Mouse (Mus musculus): ENCODE data around the gene Olfr1061. TPM values are rescaled to one million over a fixed set of nuclear protein-coding genes. Genes with fewer than 3 reads are reported as not detected.

Gene Olfr1061
- polyA plus RNA-seq (2017; shearing (Covaris generic)), result not detected

DNA sequence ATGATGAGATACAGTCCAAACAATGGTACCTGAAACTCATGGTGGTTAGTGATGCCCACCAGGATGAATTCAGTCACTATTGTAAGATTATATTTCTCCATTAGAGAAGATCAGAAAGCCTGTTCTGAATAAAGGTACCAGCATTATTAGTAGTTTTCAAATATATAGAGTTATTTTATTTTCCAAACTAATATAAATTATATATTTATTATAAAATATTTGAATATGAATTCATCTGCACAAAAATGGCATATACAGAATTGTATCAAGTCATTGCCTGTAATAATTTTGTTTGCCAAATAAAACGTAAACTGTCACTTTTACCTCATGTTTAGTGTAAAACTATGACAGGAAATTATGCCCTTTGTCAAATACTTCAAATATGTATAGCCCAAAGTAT is at the start of gene Olfr1061:
Olfr1061 (minus strand) TSS at position 101 of the 400 bp plus-strand sequence.

DNA sequence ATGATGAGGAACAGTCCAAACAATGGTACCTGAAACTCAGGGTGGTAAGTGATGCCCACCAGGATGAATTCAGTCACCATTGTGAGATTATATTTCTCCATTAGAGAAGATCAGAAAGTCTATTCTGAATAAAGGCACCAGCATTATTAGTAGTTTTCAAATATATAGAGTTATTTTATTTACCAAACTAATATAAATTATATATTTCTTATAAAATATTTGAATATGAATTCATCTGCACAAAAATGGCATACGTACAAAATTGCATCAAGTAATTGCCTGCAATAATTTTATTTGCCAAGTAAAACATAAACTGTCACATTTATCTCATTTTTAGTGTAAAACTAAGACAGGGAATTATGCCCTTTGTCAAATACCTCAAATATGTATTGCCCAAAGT is 42.3 kb upstream of the Olfr1061 start, which contains the start of gene Olfr1066:
Olfr1066 (minus strand) TSS at position 101 of the 400 bp plus-strand sequence.

DNA sequence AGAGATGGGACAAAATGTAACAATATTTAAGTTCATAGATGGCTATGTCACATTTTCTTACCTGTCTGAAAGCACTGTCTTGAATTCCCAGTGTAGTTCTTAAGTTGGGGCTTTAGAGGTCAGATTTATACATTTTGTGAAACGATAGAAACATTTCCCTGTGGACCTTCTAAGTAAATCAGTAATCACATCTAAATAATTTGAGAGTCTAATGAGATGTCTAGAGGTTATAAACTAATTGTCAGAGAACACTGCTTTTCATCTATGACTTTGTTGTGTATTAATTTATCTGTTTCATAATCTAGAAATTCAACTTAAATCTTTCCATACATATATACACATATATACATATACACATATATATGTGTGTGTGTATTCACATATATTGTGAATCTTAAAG is 36.6 kb upstream of the Olfr1061 start, which contains the start of gene Olfr1065:
Olfr1065 (minus strand) TSS at position 101 of the 400 bp plus-strand sequence.

DNA sequence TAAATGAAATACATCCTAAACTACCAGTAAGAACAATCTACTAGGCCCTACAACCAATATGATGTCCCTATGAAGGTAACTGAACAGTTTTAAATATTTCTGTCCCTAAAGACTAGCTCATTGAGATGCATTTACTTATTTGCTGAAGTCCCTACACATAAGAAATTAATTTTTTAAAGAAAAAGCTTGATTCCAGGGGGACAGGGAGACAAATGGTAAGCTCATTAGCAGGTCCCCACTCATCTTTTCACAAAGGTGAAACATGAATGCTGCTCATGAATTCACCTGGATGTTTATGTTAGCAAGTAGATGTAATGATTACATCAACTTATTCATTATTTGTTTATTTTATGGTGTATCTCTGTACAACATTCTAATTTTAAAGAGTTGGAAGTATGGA is 12.8 kb upstream of the Olfr1061 start, which contains the start of gene Olfr1062:
Olfr1062 (minus strand) TSS at position 101 of the 400 bp plus-strand sequence.

DNA sequence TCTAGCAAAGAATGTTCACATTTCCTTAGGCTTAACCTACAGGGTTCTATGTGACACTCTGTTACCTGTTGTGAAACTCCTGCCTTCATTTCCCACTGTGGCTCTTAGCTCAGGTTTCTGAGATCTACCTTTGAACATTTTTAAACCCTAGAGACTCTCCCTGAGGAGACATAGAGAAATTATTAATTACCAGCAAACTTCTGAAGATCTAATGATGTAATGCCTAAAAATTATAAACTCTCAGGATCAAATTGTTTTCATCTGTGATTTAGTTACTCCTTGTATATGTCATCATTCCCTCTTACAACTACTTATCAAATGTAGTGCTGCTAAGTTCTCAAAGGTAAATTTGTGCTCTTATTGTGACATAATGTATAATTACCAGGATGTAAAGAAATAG is 25.4 kb downstream of the Olfr1061 start, which contains the start of gene Olfr1058:
Olfr1058 (minus strand) TSS at position 101 of the 400 bp plus-strand sequence.

DNA sequence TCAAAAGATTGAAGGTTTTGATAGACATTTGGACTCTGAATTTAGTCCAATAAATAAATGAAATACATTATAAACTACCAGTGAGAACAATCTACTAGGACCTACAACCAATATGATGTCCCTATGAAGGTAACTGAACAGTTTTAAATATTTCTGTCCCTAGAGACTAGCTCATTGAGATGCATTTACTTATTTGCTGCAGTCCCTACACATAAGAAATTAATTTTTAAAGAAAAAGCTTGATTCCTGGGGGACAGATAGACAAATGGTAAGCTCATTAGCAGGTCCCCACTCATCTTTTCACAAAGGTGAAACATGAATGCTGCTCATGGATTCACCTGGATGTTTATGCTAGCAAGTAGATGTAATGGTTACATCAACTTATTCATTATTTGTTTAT is 35.6 kb downstream of the Olfr1061 start, which contains the start of gene Olfr1057:
Olfr1057 (minus strand) TSS at position 101 of the 400 bp plus-strand sequence.

Other genes with a start within 250 kb of the Olfr1061 start
- not detected for gene Olfr1043, start 246.5 kb downstream of the Olfr1061 start, polyA plus RNA-seq (2017; shearing (Covaris generic))
- 0.45 TPM for gene Olfr1044, start 236.2 kb downstream of the Olfr1061 start, polyA plus RNA-seq (2017; shearing (Covaris generic))
- 0.38 TPM for gene Olfr52, start 228.4 kb downstream of the Olfr1061 start, polyA plus RNA-seq (2017; shearing (Covaris generic))
- not detected for gene Olfr1045, start 211.0 kb downstream of the Olfr1061 start, polyA plus RNA-seq (2017; shearing (Covaris generic))
- gene Olfr1046, start 194.7 kb downstream of the Olfr1061 start, polyA plus RNA-seq (2017; shearing (Covaris generic)), result not detected
- not detected for gene Olfr1047, start 182.6 kb downstream of the Olfr1061 start, polyA plus RNA-seq (2017; shearing (Covaris generic))
- not detected for gene Olfr1048, start 173.8 kb downstream of the Olfr1061 start, polyA plus RNA-seq (2017; shearing (Covaris generic))
- not detected for gene Olfr1049, start 155.7 kb downstream of the Olfr1061 start, polyA plus RNA-seq (2017; shearing (Covaris generic))
- not detected for gene Olfr1051, start 135.0 kb downstream of the Olfr1061 start, polyA plus RNA-seq (2017; shearing (Covaris generic))
- gene Olfr1052, start 121.6 kb downstream of the Olfr1061 start, polyA plus RNA-seq (2017; shearing (Covaris generic)), result not detected
- not detected for gene Olfr1053, start 98.8 kb downstream of the Olfr1061 start, polyA plus RNA-seq (2017; shearing (Covaris generic))
- not detected for gene Olfr1054, start 78.6 kb downstream of the Olfr1061 start, polyA plus RNA-seq (2017; shearing (Covaris generic))
- not detected for gene Olfr1055, start 63.8 kb downstream of the Olfr1061 start, polyA plus RNA-seq (2017; shearing (Covaris generic))
- gene Olfr1056, start 51.6 kb downstream of the Olfr1061 start, polyA plus RNA-seq (2017; shearing (Covaris generic)), result not detected
- not detected for gene Olfr1057, start 35.7 kb downstream of the Olfr1061 start, polyA plus RNA-seq (2017; shearing (Covaris generic))
- not detected for gene Olfr1058, start 25.5 kb downstream of the Olfr1061 start, polyA plus RNA-seq (2017; shearing (Covaris generic))
- not detected for gene Olfr1062, start 12.7 kb upstream of the Olfr1061 start, polyA plus RNA-seq (2017; shearing (Covaris generic))
- gene Olfr1065, start 36.5 kb upstream of the Olfr1061 start, polyA plus RNA-seq (2017; shearing (Covaris generic)), result not detected
- gene Olfr1066, start 42.2 kb upstream of the Olfr1061 start, polyA plus RNA-seq (2017; shearing (Covaris generic)), result not detected
- not detected for gene Olfr228, start 73.3 kb upstream of the Olfr1061 start, polyA plus RNA-seq (2017; shearing (Covaris generic))
- gene Olfr1076, start 94.4 kb upstream of the Olfr1061 start, polyA plus RNA-seq (2017; shearing (Covaris generic)), result 0.41 TPM
- gene Olfr1079, start 128.4 kb upstream of the Olfr1061 start, polyA plus RNA-seq (2017; shearing (Covaris generic)), result not detected
- gene Olfr1080, start 144.2 kb upstream of the Olfr1061 start, polyA plus RNA-seq (2017; shearing (Covaris generic)), result 0.24 TPM
- gene Olfr1082, start 184.9 kb upstream of the Olfr1061 start, polyA plus RNA-seq (2017; shearing (Covaris generic)), result not detected
- not detected for gene Olfr1084, start 225.7 kb upstream of the Olfr1061 start, polyA plus RNA-seq (2017; shearing (Covaris generic))
- gene Olfr1085, start 248.0 kb upstream of the Olfr1061 start, polyA plus RNA-seq (2017; shearing (Covaris generic)), result not detected

Data from effector memory CD4-positive, alpha-beta T cell, adult 7 months (primary cell).